Mouse (Mus musculus) CH12.LX (cell line): Measurements from ENCODE around the gene Itgad. TPM values are rescaled to one million over a fixed set of nuclear protein-coding genes. Genes with fewer than 3 reads are reported as not detected.

Experiments used
- DNase-seq: peaks from one replicate; pipeline ENCODE4 v3.0.0-alpha.2; 2013; ENCODE audit errors: extremely low read depth
- H3K27ac ChIP-seq: 2 replicates; pipeline ENCODE4 v1.5.1; 2012; ENCODE audit warnings: low read depth, mild to moderate bottlenecking, control low read depth, moderate library complexity; ENCODE audit not compliant: insufficient read depth
- H3K27me3 ChIP-seq: replicated peaks from 2 replicates; pipeline ENCODE3; 2012; ENCODE audit warnings: inconsistent platforms
- H3K36me3 ChIP-seq, 2 experiments: replicated peaks in 1 of 2; 2 replicates each; pipeline versions ENCODE3 to v1.6.1; 2012; ENCODE audit warnings: inconsistent platforms in 1 of 2, low read length in 1 of 2, mild to moderate bottlenecking in 1 of 2, mixed read lengths in 1 of 2, moderate library complexity in 1 of 2; ENCODE audit not compliant: control insufficient read depth in 1 of 2, insufficient read depth in 1 of 2
- H3K4me1 ChIP-seq, 2 experiments: 2 replicates each; pipeline ENCODE4 v1.6.1; 2012; ENCODE audit warnings: inconsistent platforms in 1 of 2, moderate library complexity in 1 of 2; ENCODE audit not compliant: insufficient read depth in 2 of 2, control insufficient read depth in 1 of 2
- H3K4me2 ChIP-seq: 2 replicates; pipeline ENCODE4 v1.6.1; 2012; ENCODE audit warnings: low read depth, mild to moderate bottlenecking, control low read depth; ENCODE audit not compliant: poor library complexity, insufficient read depth, severe bottlenecking
- H3K4me3 ChIP-seq, 3 experiments: fragments of 150-350 bp in 1 of 3; sonication (generic) in 1 of 3; replicated peaks in 1 of 3; 2 replicates each; pipeline versions ENCODE3 to v1.5.1; 2011 to 2012; ENCODE audit warnings: low read depth in 2 of 3, low read length in 2 of 3, mild to moderate bottlenecking in 2 of 3, moderate library complexity in 2 of 3, control low read depth in 1 of 3, improper control_type of control experiment in 1 of 3, inconsistent platforms in 1 of 3, mixed read lengths in 1 of 3; ENCODE audit not compliant: poor library complexity in 1 of 3
- H3K79me2 ChIP-seq: replicated peaks from 2 replicates; pipeline ENCODE4 v1.6.1; 2012; ENCODE audit warnings: mild to moderate bottlenecking, moderate library complexity; ENCODE audit not compliant: control insufficient read depth, poor library complexity, insufficient read depth, severe bottlenecking; ENCODE audit errors: extremely low read depth
- H3K9ac ChIP-seq: 2 replicates; pipeline ENCODE4 v1.6.1; 2012; ENCODE audit warnings: low read depth, mild to moderate bottlenecking, control low read depth, moderate library complexity; ENCODE audit not compliant: insufficient read depth
- H3K9me3 ChIP-seq: replicated peaks from 2 replicates; pipeline ENCODE3; 2012; ENCODE audit warnings: low read length, inconsistent platforms, mixed read lengths
- CHD1 ChIP-seq: IDR thresholded peaks from 2 replicates; pipeline ENCODE4 v1.6.1; 2012; ENCODE audit warnings: low read depth, low read length, improper control_type of control experiment, inconsistent platforms
- CHD2 ChIP-seq: IDR thresholded peaks from 2 replicates; pipeline ENCODE4 v1.6.1; 2011; ENCODE audit warnings: low read length, improper control_type of control experiment
- CTCF ChIP-seq, 2 experiments: IDR thresholded peaks in 1 of 2; conservative IDR thresholded peaks in 1 of 2; 2 replicates each; pipeline ENCODE4 v1.5.1; 2011 to 2012; ENCODE audit warnings: low read depth in 2 of 2, low read length in 2 of 2, improper control_type of control experiment in 1 of 2, inconsistent platforms in 1 of 2, mild to moderate bottlenecking in 1 of 2, moderate library complexity in 1 of 2
- ELF1 ChIP-seq: IDR thresholded peaks from 2 replicates; pipeline ENCODE4 v1.6.1; 2014; ENCODE audit warnings: low read depth, mild to moderate bottlenecking, inconsistent platforms, low read length, improper control_type of control experiment
- EP300 ChIP-seq: IDR thresholded peaks from 2 replicates; pipeline ENCODE4 v1.6.1; 2011; ENCODE audit warnings: low read length, improper control_type of control experiment
- ETS1 ChIP-seq: conservative IDR thresholded peaks from 2 replicates; pipeline ENCODE4 v1.6.1; 2012; ENCODE audit warnings: low read depth, mild to moderate bottlenecking, inconsistent platforms, low read length, improper control_type of control experiment, moderate library complexity
- GABPA ChIP-seq: IDR thresholded peaks from 2 replicates; pipeline ENCODE4 v1.6.1; 2012; ENCODE audit warnings: low read depth, low read length, improper control_type of control experiment, inconsistent platforms; ENCODE audit not compliant: insufficient replicate concordance
- IRF4 ChIP-seq: IDR thresholded peaks from 2 replicates; pipeline ENCODE4 v1.6.1; 2014; ENCODE audit warnings: low read depth, mild to moderate bottlenecking, inconsistent platforms, low read length, improper control_type of control experiment
- JUN ChIP-seq: IDR thresholded peaks from 2 replicates; pipeline ENCODE4 v1.6.1; 2011; ENCODE audit warnings: low read depth, mild to moderate bottlenecking, low read length, improper control_type of control experiment, moderate library complexity; ENCODE audit not compliant: insufficient read depth
- JUND ChIP-seq: conservative IDR thresholded peaks from 2 replicates; pipeline ENCODE4 v1.6.1; 2011; ENCODE audit warnings: low read depth, low read length, improper control_type of control experiment
- KAT2A ChIP-seq: IDR thresholded peaks from 2 replicates; pipeline ENCODE4 v1.6.1; 2012; ENCODE audit warnings: low read length, improper control_type of control experiment, inconsistent platforms; ENCODE audit not compliant: insufficient replicate concordance
- MAX ChIP-seq: IDR thresholded peaks from 2 replicates; pipeline ENCODE4 v1.6.1; 2011; ENCODE audit warnings: low read length, improper control_type of control experiment
- MEF2A ChIP-seq: IDR thresholded peaks from 2 replicates; pipeline ENCODE4 v1.6.1; 2014; ENCODE audit warnings: low read depth, mild to moderate bottlenecking, inconsistent platforms, low read length, improper control_type of control experiment, borderline replicate concordance
- MYC ChIP-seq: IDR thresholded peaks from 2 replicates; pipeline ENCODE4 v1.6.1; 2011; ENCODE audit warnings: low read depth, mild to moderate bottlenecking, improper control_type of control experiment, low read length
- NELFE ChIP-seq: IDR thresholded peaks from 2 replicates; pipeline ENCODE4 v1.6.1; 2011; ENCODE audit warnings: low read depth, low read length, improper control_type of control experiment
- PAX5 ChIP-seq: IDR thresholded peaks from 2 replicates; pipeline ENCODE4 v1.6.1; 2012; ENCODE audit warnings: low read length, inconsistent platforms, mixed read lengths
- POLR2AphosphoS2 ChIP-seq: IDR thresholded peaks from 2 replicates; pipeline ENCODE4 v1.6.1; 2011; ENCODE audit warnings: low read depth, low read length, improper control_type of control experiment
- RAD21 ChIP-seq: IDR thresholded peaks from 2 replicates; pipeline ENCODE4 v1.6.1; 2011; ENCODE audit warnings: low read depth, mild to moderate bottlenecking, low read length, improper control_type of control experiment, moderate library complexity
- RCOR1 ChIP-seq: conservative IDR thresholded peaks from 2 replicates; pipeline ENCODE4 v1.6.1; 2012; ENCODE audit warnings: low read depth, mild to moderate bottlenecking, inconsistent platforms, low read length, improper control_type of control experiment
- SIN3A ChIP-seq: IDR thresholded peaks from 2 replicates; pipeline ENCODE4 v1.6.1; 2012; ENCODE audit warnings: low read length, improper control_type of control experiment, inconsistent platforms
- SMC3 ChIP-seq: IDR thresholded peaks from 2 replicates; pipeline ENCODE4 v1.6.1; 2011; ENCODE audit warnings: low read depth, low read length, improper control_type of control experiment
- TCF12 ChIP-seq: IDR thresholded peaks from 2 replicates; pipeline ENCODE4 v1.6.1; 2014; ENCODE audit warnings: low read depth, mild to moderate bottlenecking, inconsistent platforms, low read length, improper control_type of control experiment
- ZC3H11A ChIP-seq: IDR thresholded peaks from 2 replicates; pipeline ENCODE4 v1.6.1; 2012; ENCODE audit warnings: low read depth, mild to moderate bottlenecking, inconsistent platforms, low read length, improper control_type of control experiment
- ZKSCAN1 ChIP-seq: IDR thresholded peaks from 2 replicates; pipeline ENCODE4 v1.6.1; 2012; ENCODE audit warnings: low read depth, inconsistent platforms, low read length, improper control_type of control experiment, borderline replicate concordance
- dilution Hi-C: fragments of 300-500 bp; cut with MboI; formaldehyde crosslinking; loops from 2 replicates; pipeline ENCODE4 v1.14.3; 2020; ENCODE audit warnings: low sequenced_read_pairs; ENCODE audit not compliant: extremely low pct_unique_long_range_greater_than_20kb, extremely low pct_ligation_motif_present
- in situ Hi-C: fragments of 300-500 bp; cut with MboI; formaldehyde crosslinking; loops from 3 replicates; pipeline ENCODE4 v1.14.3; 2019; ENCODE audit warnings: low sequenced_read_pairs, low pct_ligation_motif_present, low pct_unique_long_range_greater_than_20kb, mixed read lengths
- polyA plus RNA-seq: library from polyadenylated mRNA; unstranded; fragments of >175 nt; gene quantifications from 2 replicates; pipeline ENCODE4 v1.2.1, GENCODE M21; 2012; ENCODE audit warnings: low read depth; ENCODE audit not compliant: insufficient read length
- total RNA-seq, 2 experiments: library from RNA; depleted of rRNA; stranded (reverse); fragments of 300-350 nt in 1 of 2; fragments of >200 nt in 1 of 2; gene quantifications; 2 replicates each; pipeline ENCODE4 v1.2.3; 2012 to 2014

The Itgad gene
- total RNA-seq (2012; rRNA removed) (not detected in 2 replicates), total RNA-seq (2014; rRNA removed) (not detected in 2 replicates), polyA plus RNA-seq (not detected in 2 replicates)

DNA sequence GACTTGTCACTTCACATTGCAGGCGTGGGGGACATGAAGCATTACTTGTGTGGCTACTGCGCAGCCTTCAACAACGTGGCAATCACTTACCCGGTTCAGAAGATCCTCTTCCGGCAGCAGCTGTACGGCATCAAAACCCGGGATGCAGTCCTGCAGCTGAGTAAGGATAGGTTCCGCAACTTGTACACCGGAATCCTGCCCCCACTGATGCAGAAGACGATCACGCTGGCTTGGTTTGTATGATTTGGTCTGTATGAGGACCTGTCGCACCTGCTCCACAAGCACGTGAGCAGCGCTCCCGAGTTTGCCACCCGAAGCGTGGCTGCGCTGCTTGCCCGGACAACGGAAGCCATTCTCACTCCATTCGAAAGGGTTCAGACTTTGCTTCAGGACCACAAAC lies at the start of gene Itgad:
TSS of gene Itgad (plus strand) at position 301 of the 400 bp plus-strand sequence.
- in situ Hi-C loops (no loop called here), dilution Hi-C loops (no loop called here)
- no peak within 1 kb of the TSS for H3K27ac ChIP-seq
- H3K27me3 ChIP-seq: peaks cover 3% of the 10 kb centered on the region
- H3K4me2 ChIP-seq: no peak within 1 kb of the TSS
- no peaks in the 10 kb centered on the region for H3K9me3 ChIP-seq
- no peak within 1 kb of the TSS for H3K4me3 ChIP-seq
- H3K36me3 ChIP-seq: no peaks in the 10 kb centered on the region
- no peaks in the 10 kb centered on the region for H3K79me2 ChIP-seq
- H3K4me1 ChIP-seq: peaks cover 0 to 2% of the 10 kb centered on the region in 2 experiments; a peak in 1 of 4 replicates
- TF ChIP-seq ETS1: no peak
- no peak for TF ChIP-seq SIN3A
- TF ChIP-seq MEF2A: no peak
- TF ChIP-seq SMC3: no peak
- TF ChIP-seq CHD1: no peak
- no peak for TF ChIP-seq GABPA
- TF ChIP-seq CTCF (conservative IDR thresholded peaks at IDR 0.05 in 1 of 2, IDR thresholded peaks at IDR 0.05 in 1 of 2; ENCODE audit: low read depth in 2 of 2, low read length in 2 of 2): no peak
- no peak for TF ChIP-seq POLR2AphosphoS2
- TF ChIP-seq NELFE: no peak
- no peak for TF ChIP-seq ZKSCAN1
- no peak for TF ChIP-seq RCOR1
- TF ChIP-seq IRF4: no peak
- no peak for DNase-seq
- no peak within 1 kb of the TSS for H3K9ac ChIP-seq

DNA sequence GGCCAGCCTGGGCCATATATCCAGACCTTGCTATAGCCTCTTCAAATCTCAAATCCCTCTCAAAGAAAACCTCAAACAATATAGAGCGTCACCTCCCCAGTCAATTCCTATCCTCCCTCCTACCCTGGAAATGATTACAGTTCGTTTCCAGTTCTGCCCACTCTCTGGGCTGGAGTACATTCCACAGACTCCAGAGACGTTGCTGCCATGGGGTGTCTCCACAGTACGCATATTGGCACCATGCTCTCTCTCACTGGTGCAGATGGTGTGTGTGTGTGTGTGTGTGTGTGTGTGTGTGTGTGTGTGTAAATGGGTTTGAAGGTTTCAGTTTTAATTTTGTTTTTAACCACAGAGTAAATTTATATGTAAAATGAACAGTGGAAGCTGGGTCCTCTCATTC lies 48.9 kb upstream of the Itgad start:
- Histone ChIP-seq H3K4me3 (no peak overlapping the region), H3K79me2 (no peaks in the 10 kb centered on the region), H3K9ac (no peak overlapping the region), H3K4me2 (no peak overlapping the region), H3K4me1 (peaks cover 6 to 17% of the 10 kb centered on the region in 2 experiments; a peak in 3 of 4 replicates), H3K9me3 (no peaks in the 10 kb centered on the region), H3K27me3 (peaks cover 32% of the 10 kb centered on the region), H3K27ac (no peak overlapping the region), H3K36me3 (no peaks in the 10 kb centered on the region)
- in situ Hi-C loops (no loop called here), dilution Hi-C loops (no loop called here)
- no peak for DNase-seq
- TF ChIP-seq TCF12 (no peak), ZC3H11A (no peak), CHD2 (no peak), CTCF (conservative IDR thresholded peaks at IDR 0.05 in 1 of 2, IDR thresholded peaks at IDR 0.05 in 1 of 2; ENCODE audit: low read depth in 2 of 2, low read length in 2 of 2) (peak in 1 of 2 experiments; percentile 42; a peak in 2 of 4 replicates), MAX (no peak), RAD21 (peak; percentile 38), PAX5 (no peak), SMC3 (peak; percentile 45), EP300 (no peak), ELF1 (no peak), JUN (no peak), SIN3A (no peak), NELFE (no peak), MYC (no peak), RCOR1 (no peak), JUND (no peak), KAT2A (no peak)
